Mouse (Mus musculus) stomach, postnatal 0 days (tissue): ENCODE results near the gene Fcgrt. TPM values are rescaled to one million over a fixed set of nuclear protein-coding genes. Genes with fewer than 3 reads are reported as not detected.

Experiments
- ATAC-seq: fragments of 200-750 bp; cut with Nextera tagmentation; 2 replicates; pipeline ENCODE4 v1.8.0; 2017; ENCODE audit not compliant: low FRiP score, low TSS enrichment
- DNase-seq: peaks from one replicate; pipeline ENCODE4 v3.0.0-alpha.2; 2016; ENCODE audit warnings: low spot score
- H3K27ac ChIP-seq: fragments of 300-500 bp; sonication (generic); replicated peaks from 2 replicates; pipeline ENCODE4 v1.5.1; 2014; ENCODE audit warnings: mild to moderate bottlenecking, control low read depth
- H3K27me3 ChIP-seq: fragments of 300-500 bp; sonication (generic); 2 replicates; pipeline ENCODE4 v1.6.1; 2014; ENCODE audit warnings: low read length; ENCODE audit not compliant: control insufficient read depth, insufficient read depth
- H3K36me3 ChIP-seq: fragments of 300-500 bp; sonication (generic); 2 replicates; pipeline ENCODE4 v1.6.1; 2014; ENCODE audit warnings: low read length, mixed read lengths; ENCODE audit not compliant: control insufficient read depth, insufficient read depth
- H3K4me1 ChIP-seq: fragments of 300-500 bp; sonication (generic); replicated peaks from 2 replicates; pipeline ENCODE4 v1.6.1; 2014; ENCODE audit warnings: antibody characterized with exemption; ENCODE audit not compliant: control insufficient read depth, insufficient read depth
- H3K4me2 ChIP-seq: fragments of 300-500 bp; sonication (generic); replicated peaks from 2 replicates; pipeline ENCODE4 v1.6.1; 2014; ENCODE audit warnings: low read depth, mild to moderate bottlenecking, control low read depth, moderate library complexity
- H3K4me3 ChIP-seq: fragments of 300-500 bp; sonication (generic); 2 replicates; pipeline ENCODE4 v1.5.1; 2014; ENCODE audit warnings: low read depth, low read length, control low read depth
- H3K9ac ChIP-seq: fragments of 300-500 bp; sonication (generic); 2 replicates; pipeline ENCODE4 v1.6.1; 2014; ENCODE audit warnings: mild to moderate bottlenecking, low read length, control low read depth, mixed read lengths
- H3K9me3 ChIP-seq: fragments of 300-500 bp; sonication (generic); 2 replicates; pipeline ENCODE4 v1.6.1; 2016; ENCODE audit warnings: low read length; ENCODE audit not compliant: control insufficient read depth
- CTCF ChIP-seq: IDR thresholded peaks from 2 replicates; pipeline ENCODE4 v1.5.1; 2016; ENCODE audit warnings: antibody characterized with exemption, low read depth, mild to moderate bottlenecking, moderate library complexity
- EP300 ChIP-seq: optimal IDR thresholded peaks from 2 replicates; pipeline ENCODE3; 2016; ENCODE audit warnings: antibody characterized with exemption
- WGBS: fragments of 180-500 bp; shearing (Covaris S2); extraction: QIAGEN DNeasy Blood & Tissue Kit; methylation state at CpG from one replicate; pipeline ENCODE4 v1.1.7; 2014; 5-methylcytosine and 5-hydroxymethylcytosine counted together
- polyA plus RNA-seq: library from polyadenylated mRNA; unstranded; fragments of >200 nt; fragmentation: Nextera tagmentation; extraction: Ambion mirVana; gene quantifications from 2 replicates; pipeline ENCODE4 v1.2.1, GENCODE M21; 2015

Gene Fcgrt
- polyA plus RNA-seq, 1 experiment from 2014 or later: 76.1 TPM

DNA sequence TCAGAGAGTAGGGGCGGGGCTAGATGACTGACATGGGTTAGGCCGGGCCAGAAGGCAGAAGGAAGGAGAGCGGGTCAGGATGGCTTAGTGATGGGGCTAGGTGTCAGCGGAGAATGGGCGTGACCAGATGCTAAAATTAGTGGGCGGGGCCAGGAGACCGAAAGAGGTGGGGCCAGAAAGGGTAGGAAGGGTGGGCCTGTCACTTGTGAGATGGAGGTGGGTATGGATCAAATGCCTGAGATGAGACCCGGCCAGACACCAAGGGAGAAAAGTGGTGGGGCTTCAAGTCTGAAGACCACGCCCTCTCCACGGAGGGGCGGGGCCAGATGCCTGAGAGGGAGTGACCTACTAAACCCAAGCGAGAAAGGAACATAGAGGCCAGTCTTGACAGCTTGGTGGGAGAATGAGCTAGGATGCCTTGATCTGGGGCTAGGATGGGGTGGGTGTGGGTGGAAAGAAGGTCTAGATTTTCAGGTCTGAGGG, 30.9 kb upstream of the Fcgrt start:
- no peaks in the 10 kb centered on the region for H3K9me3 ChIP-seq
- H3K27me3 ChIP-seq: no peaks in the 10 kb centered on the region
- no peak overlapping the region for H3K9ac ChIP-seq
- no peaks in the 10 kb centered on the region for H3K36me3 ChIP-seq
- 16% methylated on average over 12 of the region's 12 CpGs for WGBS
- no peak for TF ChIP-seq CTCF
- no peak for TF ChIP-seq EP300
- peak; percentile 17; the same call in 1 of the 2 replicates for ATAC-seq
- no peak overlapping the region for H3K4me2 ChIP-seq
- no peaks in the 10 kb centered on the region for H3K4me1 ChIP-seq
- DNase-seq: peak; percentile 72
- no peak overlapping the region for H3K4me3 ChIP-seq
- H3K27ac ChIP-seq: no peak overlapping the region

DNA sequence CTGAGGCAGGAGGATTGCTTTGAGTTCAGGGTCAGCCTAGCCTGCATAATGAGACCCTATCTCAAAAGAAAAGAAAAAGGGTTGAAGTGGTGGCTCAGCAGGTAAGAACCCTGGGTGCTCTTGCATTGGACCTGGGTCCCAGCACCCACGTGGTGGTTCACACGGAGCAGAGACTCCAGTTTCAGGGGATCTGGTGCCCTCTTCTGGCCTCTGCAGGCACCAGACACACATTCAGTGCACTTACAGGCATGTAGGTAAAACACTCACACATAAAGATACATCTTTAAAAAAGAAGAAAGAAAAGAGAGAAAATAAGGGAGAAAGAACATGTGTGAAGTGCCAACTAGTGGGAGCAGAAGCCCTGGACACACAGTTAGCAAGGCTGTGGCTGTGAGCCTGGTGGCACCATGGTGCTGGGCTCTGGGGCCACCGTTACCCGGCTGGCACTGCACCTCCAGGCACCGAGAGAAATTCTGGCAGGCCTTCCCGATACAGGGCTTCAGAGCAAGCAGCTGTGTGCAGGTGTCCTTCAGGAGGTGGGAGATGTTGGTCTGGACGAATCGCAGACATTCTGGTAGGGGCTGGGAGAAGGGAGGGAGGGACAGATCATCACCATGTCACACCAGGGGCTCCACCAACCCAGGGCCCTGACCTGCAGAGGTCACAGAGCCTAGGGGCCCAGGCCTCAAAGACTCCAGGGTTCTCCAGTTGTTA, 30.0 kb upstream of the Fcgrt start:
- Histone ChIP-seq H3K36me3 (no peaks in the 10 kb centered on the region), H3K4me3 (no peak overlapping the region), H3K9me3 (no peaks in the 10 kb centered on the region), H3K4me2 (no peak overlapping the region), H3K4me1 (no peaks in the 10 kb centered on the region), H3K9ac (no peak overlapping the region), H3K27ac (no peak overlapping the region), H3K27me3 (no peaks in the 10 kb centered on the region)
- WGBS: 80% methylated on average over 8 of the region's 8 CpGs
- no peak for ATAC-seq
- DNase-seq: no peak
- TF ChIP-seq EP300 (no peak), CTCF (peak; percentile 45)

DNA sequence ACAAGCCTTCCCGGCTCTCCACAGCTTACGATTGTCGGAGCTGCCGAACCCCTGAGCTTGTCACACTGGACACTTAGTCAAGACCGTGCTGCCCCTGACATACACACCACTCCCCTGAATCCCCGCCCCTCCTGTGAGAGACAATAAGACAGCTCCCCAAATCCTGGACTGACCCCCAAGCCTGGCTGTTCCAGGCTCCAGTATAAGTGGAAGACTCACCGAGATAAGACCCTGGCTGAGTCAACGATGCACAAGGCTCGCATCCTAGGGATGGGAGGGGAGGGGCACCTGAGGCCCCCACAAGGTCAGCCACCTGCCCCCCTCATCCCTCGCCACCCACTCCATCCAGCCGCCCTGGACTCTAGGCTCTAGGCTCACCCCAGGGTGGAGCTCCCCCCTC, 28.2 kb upstream of the Fcgrt start:
- H3K4me3 ChIP-seq: no peak overlapping the region
- H3K36me3 ChIP-seq: peaks cover 3% of the 10 kb centered on the region
- no peak overlapping the region for H3K4me2 ChIP-seq
- no peaks in the 10 kb centered on the region for H3K27me3 ChIP-seq
- TF ChIP-seq CTCF (no peak), EP300 (no peak)
- H3K9me3 ChIP-seq: no peaks in the 10 kb centered on the region
- H3K4me1 ChIP-seq: 0 out of 2 replicates have a peak, but pooled peaks cover 2% of the 10 kb centered on the region
- no peak overlapping the region for H3K27ac ChIP-seq
- 84% methylated on average over 10 of the region's 11 CpGs for WGBS
- no peak for DNase-seq
- no peak for ATAC-seq
- no peak overlapping the region for H3K9ac ChIP-seq

DNA sequence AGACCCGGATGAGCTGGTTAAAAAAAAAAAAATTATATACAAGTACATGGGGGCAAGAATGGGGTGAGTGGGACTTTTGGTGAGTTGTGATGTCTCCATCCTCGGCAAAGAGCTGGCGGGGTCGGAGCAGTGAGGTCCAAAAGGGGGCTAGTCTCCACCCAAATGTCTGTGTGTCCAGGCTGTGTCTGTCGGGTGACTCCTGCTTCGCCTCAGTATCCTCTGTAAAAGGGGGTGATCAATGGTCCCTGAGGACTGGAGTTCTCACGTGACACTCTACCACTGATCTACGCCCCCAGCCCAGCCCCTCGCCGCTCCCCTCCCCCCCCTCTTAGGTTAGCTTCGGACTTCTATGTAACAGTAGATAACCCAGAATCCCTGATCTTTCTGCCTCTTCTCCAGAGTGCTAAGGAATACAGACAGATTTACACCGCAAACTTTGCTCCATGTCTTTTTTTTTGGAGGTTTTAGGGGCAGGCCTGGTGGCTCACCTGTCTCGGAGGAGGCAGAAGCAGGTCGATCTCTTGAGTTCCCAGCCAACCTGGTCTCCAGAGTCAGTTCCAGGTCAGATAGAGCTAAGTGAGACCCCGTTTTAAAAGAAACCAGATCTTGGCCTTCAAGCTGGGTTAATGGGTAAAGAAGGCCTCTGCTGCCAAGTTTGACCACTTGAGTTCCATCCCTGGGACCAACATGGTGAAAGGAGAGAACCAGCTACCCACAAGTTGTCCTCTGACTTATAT, 26.3 kb upstream of the Fcgrt start:
- Histone ChIP-seq H3K4me3 (peak overlapping the region; percentile 48; the same call in 1 of the 2 replicates), H3K36me3 (peaks cover 11% of the 10 kb centered on the region), H3K9ac (0 out of 2 replicates have a peak overlapping the region, but pooled peaks have one; percentile 65), H3K4me2 (peak overlapping the region; percentile 75), H3K4me1 (0 out of 2 replicates have a peak, but pooled peaks cover 2% of the 10 kb centered on the region), H3K9me3 (no peaks in the 10 kb centered on the region), H3K27me3 (no peaks in the 10 kb centered on the region), H3K27ac (no peak overlapping the region)
- no peak for DNase-seq
- no peak for ATAC-seq
- 62% methylated on average over 15 of the region's 15 CpGs for WGBS
- TF ChIP-seq EP300: no peak

DNA sequence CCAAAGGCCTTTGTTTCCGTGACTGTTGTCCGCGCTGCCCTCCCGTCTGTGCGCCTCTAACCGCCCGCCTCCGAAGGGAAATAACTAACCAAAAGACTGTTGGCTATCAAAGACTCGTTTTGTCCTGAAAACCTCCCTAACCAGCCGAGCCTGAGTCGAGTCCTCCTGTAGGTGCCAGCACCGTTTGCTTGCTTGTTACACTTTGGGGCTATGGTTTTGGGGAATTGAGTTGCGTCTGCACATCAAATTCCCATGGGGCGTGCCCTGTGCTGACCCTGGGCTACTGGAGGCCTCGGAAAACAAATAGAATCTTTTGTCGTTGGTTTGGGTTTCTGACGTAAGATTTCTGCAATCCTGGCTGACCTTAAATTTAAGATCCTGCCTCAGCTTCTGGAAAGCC, 25.7 kb upstream of the Fcgrt start:
- peaks cover 11% of the 10 kb centered on the region for H3K36me3 ChIP-seq
- DNase-seq (no peak), ATAC-seq (no peak)
- TF ChIP-seq CTCF (no peak), EP300 (no peak)
- no peaks in the 10 kb centered on the region for H3K27me3 ChIP-seq
- peak overlapping the region; percentile 90 for H3K27ac ChIP-seq
- 2% methylated on average over 17 of the region's 17 CpGs for WGBS
- peak overlapping the region; percentile 75 for H3K4me2 ChIP-seq
- no peaks in the 10 kb centered on the region for H3K9me3 ChIP-seq
- H3K9ac ChIP-seq: peak overlapping the region; percentile 65
- 0 out of 2 replicates have a peak, but pooled peaks cover 2% of the 10 kb centered on the region for H3K4me1 ChIP-seq
- H3K4me3 ChIP-seq: peak overlapping the region; percentile 48
